Comparison of ENCODE assay signal across 8 mouse cellular contexts in the genomic region with DNA sequence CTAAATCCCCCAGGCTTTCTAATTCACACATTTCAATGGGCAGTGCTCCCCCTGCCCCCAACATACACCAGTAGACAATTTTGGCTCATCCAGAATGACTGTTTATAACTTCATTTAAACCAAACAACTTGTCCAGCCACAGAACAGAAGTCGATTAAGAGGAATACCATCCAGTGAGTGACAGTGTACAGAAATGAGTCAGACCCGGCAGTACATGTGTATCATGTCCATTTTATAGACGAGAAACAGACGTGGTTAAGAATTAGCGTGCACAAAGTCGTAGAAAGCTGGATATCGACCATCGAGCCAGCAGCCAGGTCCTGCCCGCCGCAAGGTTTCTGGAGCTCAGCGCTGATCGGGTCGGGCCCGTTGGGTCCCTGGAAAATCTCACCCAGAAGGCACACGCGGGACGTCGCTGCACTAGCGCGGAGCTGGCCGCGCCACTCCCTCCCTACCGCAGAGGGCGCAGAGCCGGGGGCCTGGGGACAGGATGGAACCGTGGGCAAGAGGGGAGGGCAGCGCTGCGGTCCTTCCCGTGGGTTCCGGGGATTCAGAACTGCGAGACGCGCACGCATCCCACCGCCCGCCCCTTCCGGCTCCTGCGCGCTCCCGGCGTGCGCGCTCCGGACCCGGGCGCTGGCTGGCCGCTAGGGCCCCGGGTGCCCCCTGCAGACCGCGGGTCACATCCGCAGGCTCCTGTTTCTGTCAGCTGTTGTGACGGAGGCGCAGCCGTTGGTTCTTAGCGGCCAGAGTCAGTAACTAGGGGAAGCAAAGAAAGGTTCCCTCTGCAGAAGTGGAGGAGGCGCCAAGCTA. TPM values are rescaled to one million over a fixed set of nuclear protein-coding genes. Genes with fewer than 3 reads are reported as not detected.
A peak's percentile ranks its signal among the peaks of the same experiment; 100 is the strongest.
DNase-seq lines count a peak whose midpoint lies in the region; ATAC-seq lines count a peak whose summit lies in the region.

TSS of gene Cyren (minus strand) at position 552 of the 813 bp plus-strand sequence.

- H3K4me1 ChIP-seq in hindbrain, embryonic 12.5 days: peaks cover 24% of the 10 kb centered on the region

- H3K27me3 ChIP-seq in hindbrain, embryonic 12.5 days: no peaks in the 10 kb centered on the region

- peak within 1 kb of the TSS; percentile 90 for H3K27ac ChIP-seq in hindbrain, embryonic 12.5 days

- WGBS in hindbrain, embryonic 12.5 days: under 1% methylated on average over 56 of the region's 56 CpGs

- no peaks in the 10 kb centered on the region for H3K9me3 ChIP-seq in hindbrain, embryonic 12.5 days (replicated peaks)

- H3K4me2 ChIP-seq in hindbrain, embryonic 12.5 days (replicated peaks): peak within 1 kb of the TSS; percentile 71

- H3K4me3 ChIP-seq in hindbrain, embryonic 12.5 days: peak within 1 kb of the TSS; percentile 63

- H3K36me3 ChIP-seq in hindbrain, embryonic 12.5 days: peaks cover 23% of the 10 kb centered on the region

- peak; percentile 92 for ATAC-seq in hindbrain, embryonic 12.5 days (ENCODE audit: low FRiP score)

- H3K9ac ChIP-seq in hindbrain, embryonic 12.5 days: peak within 1 kb of the TSS; percentile 82

- DNase-seq in Muller cell, postnatal 12 days (ENCODE audit: inconsistent ontology term): peak; percentile 98
- DNase-seq in cerebellum, adult 9-11 months: peak; percentile 92
- DNase-seq in frontal cortex, postnatal 10 days (ENCODE audit: low spot score in 2 of 2): peak; percentile 89 to 91
- peak; percentile 89 to 91 for DNase-seq in layer of hippocampus, postnatal 14 days (ENCODE audit: low spot score in 2 of 2)
- peak; percentile 94 for DNase-seq in lung, postnatal 14 days
- DNase-seq in retina, adult 2 months (ENCODE audit: low read depth, low spot score): peak; percentile 83
- DNase-seq in thymus, postnatal 36 days: peak; percentile 94 to 96

RNA-seq across cellular contexts. Expression of gene Cyren, which starts in this region (rescaled TPM):
- 14.4 TPM in 2 replicates for polyA plus RNA-seq in hindbrain, embryonic 12.5 days (2016; fragmentation: Nextera tagmentation; extraction: Ambion mirVana)
- total RNA-seq in layer of hippocampus, postnatal 14 days (2021): 1 to 10 TPM; 5.0 to 5.4 TPM

Comparison
In these comparisons a context has a peak if more than half of its experiments do, and no peak if none do; other contexts are left out.
1. Peak in every context shown above with its lines: DNase-seq, ATAC-seq, H3K4me3 ChIP-seq and H3K27ac ChIP-seq.